Mouse (Mus musculus) testis, adult 2 months (tissue): Measurements from ENCODE around the gene Gm20388.

Experiments
- CTCF ChIP-seq: fragments of 200-500 bp; IDR thresholded peaks from 2 replicates; pipeline ENCODE4 v1.5.1; 2012; ENCODE audit warnings: low read depth, mild to moderate bottlenecking, inconsistent platforms, low read length, moderate library complexity; ENCODE audit not compliant: control insufficient read depth, insufficient read depth, insufficient replicate concordance
- POLR2A ChIP-seq: fragments of 200-500 bp; IDR thresholded peaks from 2 replicates; pipeline ENCODE4 v1.6.1; 2012; ENCODE audit warnings: low read depth, mild to moderate bottlenecking, inconsistent platforms, low read length, moderate library complexity; ENCODE audit not compliant: control insufficient read depth

GRCm38 (mm10) chr8:123015074-123015473, 3104.4 kb downstream of the Gm20388 start:
- TF ChIP-seq POLR2A = no peak
- no peak for TF ChIP-seq CTCF
